Mouse (Mus musculus): ENCODE results near the gene Csf3. TPM values are rescaled to one million over a fixed set of nuclear protein-coding genes. Genes with fewer than 3 reads are reported as not detected.
A peak's percentile ranks its signal among the peaks of the same experiment; 100 is the strongest.

The Csf3 gene
- polyA plus RNA-seq, 1 experiment from 2014 or later = not detected

GRCm38 (mm10) chr11:98745932-98746853 lies 45.1 kb downstream of the Csf3 start:
- Histone ChIP-seq H3K4me2 (ENCODE audit: low read depth, low read length) (peak overlapping the region; percentile 56), H3K9ac (ENCODE audit: low read depth, low read length) (0 out of 2 replicates have a peak overlapping the region, but pooled peaks have one; percentile 21), H3K9me3 (ENCODE audit: control insufficient read depth, low read length) (no peaks in the 10 kb centered on the region), H3K4me1 (ENCODE audit: control insufficient read depth, insufficient read depth, low read length) (peaks cover 77% of the 10 kb centered on the region), H3K36me3 (ENCODE audit: control insufficient read depth, insufficient read depth, low read length) (no peaks in the 10 kb centered on the region), H3K27ac (replicated peaks; ENCODE audit: low read depth, low read length) (peak overlapping the region; percentile 80), H3K4me3 (ENCODE audit: low read depth, low read length) (no peak overlapping the region), H3K27me3 (replicated peaks; ENCODE audit: control insufficient read depth, insufficient read depth, low read length) (no peaks in the 10 kb centered on the region)
- DNase-seq (ENCODE audit: low spot score) = no peak
- WGBS = 47% methylated on average over 12 of the region's 12 CpGs
- no peak for ATAC-seq (ENCODE audit: low read depth)

GRCm38 (mm10) chr11:98746855-98747693 lies 46.0 kb downstream of the Csf3 start:
- peak; percentile 96 for DNase-seq (ENCODE audit: low spot score)
- peak overlapping the region; percentile 56 for H3K4me2 ChIP-seq (ENCODE audit: low read depth, low read length)
- whole genome bisulfite sequencing = 7% methylated on average over 18 of the region's 19 CpGs
- peak overlapping the region; percentile 17 for H3K4me3 ChIP-seq (ENCODE audit: low read depth, low read length)
- no peaks in the 10 kb centered on the region for H3K9me3 ChIP-seq (ENCODE audit: control insufficient read depth, low read length)
- H3K36me3 ChIP-seq (ENCODE audit: control insufficient read depth, insufficient read depth, low read length) = no peaks in the 10 kb centered on the region
- H3K27ac ChIP-seq (replicated peaks; ENCODE audit: low read depth, low read length) = peak overlapping the region; percentile 80
- ATAC-seq (ENCODE audit: low read depth) = peak; percentile 79
- H3K27me3 ChIP-seq (replicated peaks; ENCODE audit: control insufficient read depth, insufficient read depth, low read length) = no peaks in the 10 kb centered on the region
- peak overlapping the region; percentile 26; the same call in 1 of the 2 replicates for H3K9ac ChIP-seq (ENCODE audit: low read depth, low read length)
- H3K4me1 ChIP-seq (ENCODE audit: control insufficient read depth, insufficient read depth, low read length) = peaks cover 85% of the 10 kb centered on the region

DNA sequence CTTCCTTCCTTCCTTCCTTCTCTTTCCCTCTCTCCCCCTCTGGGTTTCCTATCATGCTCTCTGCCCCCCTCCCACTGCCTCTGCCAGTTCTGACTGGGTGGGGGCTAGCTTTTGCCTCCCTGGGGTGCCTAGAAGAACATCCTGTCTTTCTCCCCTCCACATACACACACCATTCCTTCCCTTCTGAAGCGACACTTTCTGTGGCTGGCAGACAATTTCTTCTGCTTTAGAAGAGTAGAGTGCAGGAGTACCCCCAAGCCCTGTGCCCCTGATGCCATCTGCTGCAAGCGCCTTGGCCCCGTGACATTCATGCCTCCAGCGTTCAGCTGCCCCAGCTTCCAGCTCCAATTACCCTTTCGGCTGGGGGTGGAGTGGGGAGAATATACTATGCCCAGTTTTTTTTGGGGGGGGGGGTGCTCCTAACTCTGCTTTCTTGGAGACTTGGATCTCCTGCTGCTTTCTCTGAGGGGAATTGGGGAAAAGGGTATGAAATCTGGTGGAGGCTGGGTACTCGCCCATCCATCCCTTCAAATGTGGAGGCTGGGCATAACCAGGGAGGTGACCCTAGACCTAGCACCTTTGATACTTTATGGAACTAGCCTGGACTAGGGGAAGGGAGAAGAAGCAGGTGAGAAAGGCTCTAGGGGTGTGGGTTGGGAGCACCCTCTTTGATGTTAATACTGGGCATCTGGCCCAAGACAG lies 46.9 kb downstream of the Csf3 start:
- H3K36me3 ChIP-seq (ENCODE audit: control insufficient read depth, insufficient read depth, low read length) = no peaks in the 10 kb centered on the region
- H3K27me3 ChIP-seq (replicated peaks; ENCODE audit: control insufficient read depth, insufficient read depth, low read length) = no peaks in the 10 kb centered on the region
- peak overlapping the region; percentile 56 for H3K4me2 ChIP-seq (ENCODE audit: low read depth, low read length)
- DNase-seq (ENCODE audit: low spot score) (no peak), ATAC-seq (ENCODE audit: low read depth) (no peak)
- peak overlapping the region; percentile 92 for H3K27ac ChIP-seq (replicated peaks; ENCODE audit: low read depth, low read length)
- peak overlapping the region; percentile 53 for H3K9ac ChIP-seq (ENCODE audit: low read depth, low read length)
- 10% methylated on average over 6 of the region's 6 CpGs for WGBS
- peaks cover 81% of the 10 kb centered on the region for H3K4me1 ChIP-seq (ENCODE audit: control insufficient read depth, insufficient read depth, low read length)
- H3K9me3 ChIP-seq (ENCODE audit: control insufficient read depth, low read length) = no peaks in the 10 kb centered on the region
- H3K4me3 ChIP-seq (ENCODE audit: low read depth, low read length) = peak overlapping the region; percentile 16

- H3K27ac ChIP-seq (replicated peaks; ENCODE audit: low read depth, low read length) = peak overlapping the region; percentile 92
Measured at GRCm38 (mm10) chr11:98748506-98749416, 47.7 kb downstream of the Csf3 start.

GRCm38 (mm10) chr11:98749716-98750115 lies 48.7 kb downstream of the Csf3 start:
- H3K27ac ChIP-seq (replicated peaks; ENCODE audit: low read depth, low read length) = peak overlapping the region; percentile 92
- H3K9ac ChIP-seq (ENCODE audit: low read depth, low read length) = peak overlapping the region; percentile 42; the same call in 1 of the 2 replicates
- no peak overlapping the region for H3K4me3 ChIP-seq (ENCODE audit: low read depth, low read length)
- H3K4me2 ChIP-seq (ENCODE audit: low read depth, low read length) = peak overlapping the region; percentile 56
- no peak for DNase-seq (ENCODE audit: low spot score)
- ATAC-seq (ENCODE audit: low read depth) = no peak
- 29% methylated on average over 5 of the region's 5 CpGs for WGBS
- H3K36me3 ChIP-seq (ENCODE audit: control insufficient read depth, insufficient read depth, low read length) = peaks cover 13% of the 10 kb centered on the region; the same call in 1 of the 2 replicates
- H3K27me3 ChIP-seq (replicated peaks; ENCODE audit: control insufficient read depth, insufficient read depth, low read length) = no peaks in the 10 kb centered on the region
- H3K4me1 ChIP-seq (ENCODE audit: control insufficient read depth, insufficient read depth, low read length) = peaks cover 71% of the 10 kb centered on the region
- H3K9me3 ChIP-seq (ENCODE audit: control insufficient read depth, low read length) = no peaks in the 10 kb centered on the region

More at GRCm38 (mm10) chr11:98748506-98749416, 47.7 kb downstream of the Csf3 start:
- no peak for ATAC-seq (ENCODE audit: low read depth)
- H3K9me3 ChIP-seq (ENCODE audit: control insufficient read depth, low read length) = no peaks in the 10 kb centered on the region
- no peaks in the 10 kb centered on the region for H3K27me3 ChIP-seq (replicated peaks; ENCODE audit: control insufficient read depth, insufficient read depth, low read length)
- peaks cover 6% of the 10 kb centered on the region; the same call in 1 of the 2 replicates for H3K36me3 ChIP-seq (ENCODE audit: control insufficient read depth, insufficient read depth, low read length)
- H3K9ac ChIP-seq (ENCODE audit: low read depth, low read length) = peak overlapping the region; percentile 42
- peak overlapping the region; percentile 4; the same call in 1 of the 2 replicates for H3K4me3 ChIP-seq (ENCODE audit: low read depth, low read length)
- peak overlapping the region; percentile 56 for H3K4me2 ChIP-seq (ENCODE audit: low read depth, low read length)
- H3K4me1 ChIP-seq (ENCODE audit: control insufficient read depth, insufficient read depth, low read length) = peaks cover 73% of the 10 kb centered on the region
- no peak for DNase-seq (ENCODE audit: low spot score)
- 20% methylated on average over 13 of the region's 15 CpGs for WGBS

DNA sequence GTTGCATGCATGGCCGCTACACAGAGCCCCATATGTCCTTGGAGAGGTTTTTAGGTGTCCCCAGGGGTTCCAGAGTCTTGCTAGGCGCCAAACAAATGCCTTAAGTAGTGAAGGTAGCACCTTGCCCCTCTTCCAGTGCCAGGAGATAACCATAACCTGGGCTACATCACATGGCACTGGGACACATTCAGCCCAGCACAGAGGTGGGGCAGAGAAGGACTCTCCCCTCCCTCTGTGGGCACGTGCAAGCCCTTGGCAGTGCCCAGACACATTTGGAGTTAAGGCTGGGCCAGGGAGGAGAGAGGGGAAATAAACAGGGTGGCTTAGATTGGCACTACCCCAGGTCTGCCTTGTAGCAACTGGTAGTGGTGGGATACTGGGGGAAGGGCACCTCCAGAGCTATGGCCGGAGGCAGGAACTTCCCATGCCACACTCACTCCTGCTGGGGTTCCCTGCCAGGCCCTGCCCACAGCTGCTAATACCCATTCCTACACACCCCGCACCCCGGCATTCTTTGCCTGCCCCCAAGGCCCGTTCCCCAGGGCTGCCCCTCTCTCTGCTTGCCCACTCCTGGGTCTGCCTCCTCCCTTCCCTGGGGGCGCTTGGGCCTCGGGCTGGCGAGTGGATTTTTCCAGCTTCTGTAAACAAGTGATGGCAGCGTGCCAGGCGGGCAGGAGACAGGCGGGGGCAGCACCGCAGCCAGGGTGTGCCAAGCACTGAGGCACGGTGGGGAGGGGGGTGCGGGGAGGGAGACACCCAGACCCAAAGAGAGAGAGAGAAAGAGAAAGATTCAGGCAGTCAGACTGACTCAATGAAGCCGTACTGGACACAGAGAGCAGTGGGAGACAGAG lies 49.5 kb downstream of the Csf3 start:
- Histone ChIP-seq H3K9ac (ENCODE audit: low read depth, low read length) (peak overlapping the region; percentile 30), H3K27me3 (replicated peaks; ENCODE audit: control insufficient read depth, insufficient read depth, low read length) (no peaks in the 10 kb centered on the region), H3K4me3 (ENCODE audit: low read depth, low read length) (peak overlapping the region; percentile 7; the same call in 1 of the 2 replicates), H3K27ac (replicated peaks; ENCODE audit: low read depth, low read length) (peak overlapping the region; percentile 92), H3K36me3 (ENCODE audit: control insufficient read depth, insufficient read depth, low read length) (peaks cover 13% of the 10 kb centered on the region; the same call in 1 of the 2 replicates), H3K4me2 (ENCODE audit: low read depth, low read length) (peak overlapping the region; percentile 46), H3K9me3 (ENCODE audit: control insufficient read depth, low read length) (no peaks in the 10 kb centered on the region), H3K4me1 (ENCODE audit: control insufficient read depth, insufficient read depth, low read length) (peaks cover 67% of the 10 kb centered on the region)
- peak; percentile 45 for ATAC-seq (ENCODE audit: low read depth)
- DNase-seq (ENCODE audit: low spot score) = peak; percentile 85
- 27% methylated on average over 15 of the region's 17 CpGs for WGBS

Data from embryonic facial prominence, embryonic 14.5 days (tissue).